Mouse (Mus musculus): ENCODE measurements at regions not wholly inside any gene's neighbourhood (a gene's known extent, or its start where the extent isn't known, plus 50 kb on each side); places are given as distances from the start of the nearest gene placed in this dataset.
A peak's percentile ranks its signal among the peaks of the same experiment; 100 is the strongest.
"Not testable (repeated sequence)": the region's sequence is repeated elsewhere in the genome, so short reads cannot be mapped to it uniquely, and the experiment has no call there.

GRCm38 (mm10) chr10:56782265-56782664 is 405.1 kb downstream of the Gja1 start:
- DNase-seq (ENCODE audit: low spot score) = no peak

- DNase-seq (ENCODE audit: low spot score) = no peak
These were observed 406.8 kb downstream of the Gja1 start for GRCm38 (mm10) chr10:56783941-56784340.

- no peak for DNase-seq (ENCODE audit: low spot score)
These were observed 411.0 kb downstream of the Gja1 start for GRCm38 (mm10) chr10:56788081-56788480.

- no peak for DNase-seq (ENCODE audit: low spot score)
These were observed 415.9 kb downstream of the Gja1 start for GRCm38 (mm10) chr10:56793074-56793473.

- no peak for DNase-seq (ENCODE audit: low spot score)
These were observed 418.3 kb downstream of the Gja1 start for GRCm38 (mm10) chr10:56795396-56795795.

- DNase-seq (ENCODE audit: low spot score) = no peak
These were observed 422.2 kb downstream of the Gja1 start for GRCm38 (mm10) chr10:56799307-56799706.

- no peak for DNase-seq (ENCODE audit: low spot score)
These were observed 422.6 kb downstream of the Gja1 start for GRCm38 (mm10) chr10:56799745-56800144.

GRCm38 (mm10) chr10:56809006-56809405 is 431.9 kb downstream of the Gja1 start:
- DNase-seq (ENCODE audit: low spot score) = no peak

GRCm38 (mm10) chr10:56822158-56822557 is 445.0 kb downstream of the Gja1 start:
- DNase-seq (ENCODE audit: low spot score) = no peak

- DNase-seq (ENCODE audit: low spot score) = no peak
These were observed 454.2 kb downstream of the Gja1 start for GRCm38 (mm10) chr10:56831331-56831730.

GRCm38 (mm10) chr10:56831966-56832365 is 454.8 kb downstream of the Gja1 start:
- no peak for DNase-seq (ENCODE audit: low spot score)

GRCm38 (mm10) chr10:56836130-56836529 is 459.0 kb downstream of the Gja1 start:
- DNase-seq (ENCODE audit: low spot score) = no peak

GRCm38 (mm10) chr10:56839006-56839495 is 461.9 kb downstream of the Gja1 start:
- no peak for DNase-seq (ENCODE audit: low spot score)

GRCm38 (mm10) chr10:56839545-56839944 is 462.4 kb downstream of the Gja1 start:
- DNase-seq (ENCODE audit: low spot score) = no peak

- peak; percentile 75 for DNase-seq (ENCODE audit: low spot score)
These were observed 463.6 kb downstream of the Gja1 start for GRCm38 (mm10) chr10:56840732-56841131.

- no peak for DNase-seq (ENCODE audit: low spot score)
These were observed 464.4 kb downstream of the Gja1 start for GRCm38 (mm10) chr10:56841486-56841885.

GRCm38 (mm10) chr10:56841973-56842372 is 464.8 kb downstream of the Gja1 start:
- no peak for DNase-seq (ENCODE audit: low spot score)

GRCm38 (mm10) chr10:56852484-56852883 is 475.4 kb downstream of the Gja1 start:
- DNase-seq (ENCODE audit: low spot score) = no peak

GRCm38 (mm10) chr10:56856186-56856585 is 479.1 kb downstream of the Gja1 start:
- no peak for DNase-seq (ENCODE audit: low spot score)

- no peak for DNase-seq (ENCODE audit: low spot score)
These were observed 502.6 kb downstream of the Gja1 start for GRCm38 (mm10) chr10:56879744-56880143.

GRCm38 (mm10) chr10:56880154-56880591 is 503.0 kb downstream of the Gja1 start:
- DNase-seq (ENCODE audit: low spot score) = no peak

GRCm38 (mm10) chr10:56884456-56885410 is 507.6 kb downstream of the Gja1 start:
- DNase-seq (ENCODE audit: low spot score) = no peak

- not testable (repeated sequence) for DNase-seq (ENCODE audit: low spot score)
These were observed 514.4 kb downstream of the Gja1 start for GRCm38 (mm10) chr10:56891530-56891929.
